Mouse (Mus musculus): Measurements from ENCODE around the gene Camk2d. TPM values are rescaled to one million over a fixed set of nuclear protein-coding genes. Genes with fewer than 3 reads are reported as not detected.

Camk2d gene
- polyA plus RNA-seq, 1 experiment from 2014 or later, result 109 TPM

DNA sequence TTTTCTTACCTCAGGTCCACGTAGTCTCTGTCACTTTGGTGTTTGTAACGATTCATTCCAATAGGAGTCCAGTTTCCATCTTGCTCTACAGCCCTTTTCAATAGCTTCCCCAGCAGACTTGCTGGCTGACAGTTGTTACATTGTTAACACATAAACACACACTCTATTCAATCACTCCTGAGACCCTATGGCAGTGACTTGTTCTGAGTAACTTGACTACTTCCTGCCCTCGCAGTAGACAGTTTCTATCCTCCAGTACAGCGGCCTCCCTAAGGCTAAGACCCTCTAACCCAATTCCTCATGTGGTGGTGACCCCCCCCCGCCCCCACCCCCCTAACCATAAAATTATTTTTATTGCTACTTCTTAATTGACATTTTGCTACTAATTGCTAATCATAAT lies 13.2 kb downstream of the Camk2d start:
- peaks cover 7% of the 10 kb centered on the region; the same call in 1 of the 2 replicates for H3K4me1 ChIP-seq (replicated peaks; ENCODE audit: control insufficient read depth, insufficient read depth, low read length)
- H3K4me2 ChIP-seq (replicated peaks), result no peak overlapping the region
- H3K27me3 ChIP-seq (ENCODE audit: control insufficient read depth, insufficient read depth, low read length), result no peaks in the 10 kb centered on the region
- no peak for DNase-seq (ENCODE audit: low spot score)
- no peak overlapping the region for H3K4me3 ChIP-seq (replicated peaks; ENCODE audit: low read length)
- H3K9me3 ChIP-seq (ENCODE audit: control insufficient read depth, low read length), result no peaks in the 10 kb centered on the region
- no peak for ATAC-seq (ENCODE audit: low FRiP score)
- 71% methylated on average over 5 of the region's 5 CpGs for WGBS
- no peak overlapping the region for H3K9ac ChIP-seq
- no peak overlapping the region for H3K27ac ChIP-seq
- no peaks in the 10 kb centered on the region for H3K36me3 ChIP-seq (replicated peaks; ENCODE audit: control insufficient read depth, insufficient read depth)

- H3K4me2 ChIP-seq (replicated peaks), result no peak overlapping the region
- H3K27me3 ChIP-seq (ENCODE audit: control insufficient read depth, insufficient read depth, low read length), result no peaks in the 10 kb centered on the region
- peaks cover 7% of the 10 kb centered on the region; the same call in 1 of the 2 replicates for H3K4me1 ChIP-seq (replicated peaks; ENCODE audit: control insufficient read depth, insufficient read depth, low read length)
- H3K9ac ChIP-seq, result no peak overlapping the region
- 0 out of 2 replicates have a peak, but pooled peaks have one; percentile 48 for ATAC-seq (ENCODE audit: low FRiP score)
- no peaks in the 10 kb centered on the region for H3K36me3 ChIP-seq (replicated peaks; ENCODE audit: control insufficient read depth, insufficient read depth)
- DNase-seq (ENCODE audit: low spot score), result no peak
- WGBS, result 63% methylated on average over 14 of the region's 14 CpGs
- H3K4me3 ChIP-seq (replicated peaks; ENCODE audit: low read length), result no peak overlapping the region
- no peaks in the 10 kb centered on the region for H3K9me3 ChIP-seq (ENCODE audit: control insufficient read depth, low read length)
- H3K27ac ChIP-seq, result no peak overlapping the region
Observed at GRCm38 (mm10) chr3:126609795-126610451, 13.8 kb downstream of the Camk2d start.

- Histone ChIP-seq H3K36me3 (replicated peaks; ENCODE audit: control insufficient read depth, insufficient read depth) (no peaks in the 10 kb centered on the region), H3K4me2 (replicated peaks) (no peak overlapping the region), H3K4me3 (replicated peaks; ENCODE audit: low read length) (no peak overlapping the region), H3K9me3 (ENCODE audit: control insufficient read depth, low read length) (no peaks in the 10 kb centered on the region; the same call in 1 of the 2 replicates), H3K27ac (no peak overlapping the region), H3K4me1 (replicated peaks; ENCODE audit: control insufficient read depth, insufficient read depth, low read length) (peaks cover 7% of the 10 kb centered on the region; the same call in 1 of the 2 replicates), H3K9ac (no peak overlapping the region), H3K27me3 (ENCODE audit: control insufficient read depth, insufficient read depth, low read length) (no peaks in the 10 kb centered on the region)
- ATAC-seq (ENCODE audit: low FRiP score), result no peak
- WGBS, result 16% methylated on average over 7 of the region's 7 CpGs
- no peak for DNase-seq (ENCODE audit: low spot score)
Observed at GRCm38 (mm10) chr3:126611624-126612023, 15.5 kb downstream of the Camk2d start.

DNA sequence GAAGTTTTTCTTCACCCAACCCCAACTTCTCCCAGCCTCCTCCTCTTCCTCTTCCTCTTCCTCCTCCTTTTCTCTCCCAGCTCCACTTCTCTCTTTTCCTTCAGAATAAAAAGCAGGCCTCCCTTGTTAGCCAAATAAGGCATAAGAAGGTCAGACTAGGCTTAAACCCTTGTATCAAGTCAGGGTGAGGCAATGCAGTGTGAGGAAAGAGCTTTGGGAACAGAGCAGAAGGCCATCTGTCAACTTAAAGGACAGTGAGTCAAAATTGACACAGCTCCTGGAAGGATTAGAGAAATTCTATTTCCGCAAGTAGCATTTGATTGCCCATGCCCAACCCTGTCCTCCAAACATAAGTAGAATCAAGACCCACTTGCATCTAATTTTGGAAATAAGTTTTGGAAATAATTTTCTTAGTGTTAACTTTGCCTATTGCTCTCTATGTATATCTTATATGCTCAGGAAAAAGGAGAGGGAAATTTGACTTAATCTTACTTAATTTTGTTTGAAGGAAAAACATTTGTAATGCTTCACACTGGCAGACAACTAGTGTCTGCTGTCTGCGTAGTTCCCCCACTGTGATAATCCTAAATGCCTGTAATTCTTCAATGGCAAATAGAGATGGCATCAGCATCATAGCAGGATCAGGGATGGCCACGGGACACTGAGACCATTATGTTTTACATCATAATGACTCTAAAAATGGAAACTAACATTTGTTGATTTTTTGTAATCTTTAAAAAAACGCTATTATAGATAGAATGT lies 16.8 kb downstream of the Camk2d start:
- Histone ChIP-seq H3K27ac (no peak overlapping the region), H3K36me3 (replicated peaks; ENCODE audit: control insufficient read depth, insufficient read depth) (no peaks in the 10 kb centered on the region), H3K4me2 (replicated peaks) (no peak overlapping the region), H3K9me3 (ENCODE audit: control insufficient read depth, low read length) (no peaks in the 10 kb centered on the region; the same call in 1 of the 2 replicates), H3K4me3 (replicated peaks; ENCODE audit: low read length) (no peak overlapping the region), H3K9ac (no peak overlapping the region), H3K27me3 (ENCODE audit: control insufficient read depth, insufficient read depth, low read length) (no peaks in the 10 kb centered on the region), H3K4me1 (replicated peaks; ENCODE audit: control insufficient read depth, insufficient read depth, low read length) (peaks cover 7% of the 10 kb centered on the region; the same call in 1 of the 2 replicates)
- ATAC-seq (ENCODE audit: low FRiP score) (no peak), DNase-seq (ENCODE audit: low spot score) (no peak)
- WGBS, result 58% methylated on average over 4 of the region's 4 CpGs

DNA sequence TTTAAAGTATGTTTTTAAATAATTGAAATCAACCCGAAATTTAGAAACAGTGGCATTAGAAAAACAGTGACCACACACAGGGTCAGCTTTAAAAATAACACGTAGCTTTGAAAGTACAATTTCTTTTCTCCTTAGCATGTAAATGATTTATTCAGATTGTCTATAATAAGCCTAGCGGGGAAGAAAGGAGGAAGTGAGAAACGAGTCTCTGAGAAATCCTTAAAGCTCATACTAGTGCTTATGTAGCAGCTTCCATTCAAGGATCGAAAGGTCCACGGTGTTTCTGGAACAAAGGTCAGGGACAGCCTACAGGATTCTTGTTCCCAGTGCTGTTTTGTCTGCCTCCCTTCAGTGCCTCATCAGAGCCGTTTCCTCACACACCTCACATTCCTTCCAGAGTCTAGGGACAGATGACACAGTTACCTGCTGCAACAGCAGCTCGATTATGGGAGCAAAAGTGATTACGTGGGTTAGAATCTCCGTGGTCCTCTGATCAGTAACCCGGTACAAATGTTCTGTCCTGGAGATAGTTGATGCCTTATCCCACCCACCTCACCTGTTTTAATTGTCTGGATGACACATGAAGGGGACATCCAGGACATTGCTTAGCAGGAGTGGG lies 17.5 kb downstream of the Camk2d start:
- Histone ChIP-seq H3K27ac (no peak overlapping the region), H3K4me1 (replicated peaks; ENCODE audit: control insufficient read depth, insufficient read depth, low read length) (peaks cover 7% of the 10 kb centered on the region; the same call in 1 of the 2 replicates), H3K27me3 (ENCODE audit: control insufficient read depth, insufficient read depth, low read length) (no peaks in the 10 kb centered on the region), H3K9me3 (ENCODE audit: control insufficient read depth, low read length) (no peaks in the 10 kb centered on the region; the same call in 1 of the 2 replicates), H3K4me3 (replicated peaks; ENCODE audit: low read length) (no peak overlapping the region), H3K4me2 (replicated peaks) (no peak overlapping the region), H3K9ac (no peak overlapping the region), H3K36me3 (replicated peaks; ENCODE audit: control insufficient read depth, insufficient read depth) (no peaks in the 10 kb centered on the region)
- no peak for DNase-seq (ENCODE audit: low spot score)
- WGBS, result 68% methylated on average over 11 of the region's 11 CpGs
- ATAC-seq (ENCODE audit: low FRiP score), result no peak

DNA sequence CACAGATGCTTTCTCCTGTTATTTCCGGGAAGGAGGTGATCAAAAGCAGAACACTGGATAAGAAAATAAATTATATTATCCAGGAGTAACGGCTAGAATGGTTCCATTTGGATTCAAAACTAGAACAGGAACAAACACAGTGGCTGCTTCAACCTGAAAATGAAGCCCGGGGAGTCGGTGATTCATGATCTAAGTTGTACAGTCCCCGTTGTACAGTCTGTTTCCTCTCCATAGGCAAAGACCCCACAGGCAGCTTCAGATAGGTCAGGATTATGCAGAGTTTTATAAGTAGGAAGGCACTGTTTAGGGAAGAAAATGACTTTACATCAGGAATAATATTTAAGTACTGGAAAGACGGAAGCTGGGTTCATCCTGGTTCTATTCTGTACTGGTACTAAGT lies 19.2 kb downstream of the Camk2d start:
- no peak overlapping the region for H3K4me2 ChIP-seq (replicated peaks)
- no peaks in the 10 kb centered on the region for H3K27me3 ChIP-seq (ENCODE audit: control insufficient read depth, insufficient read depth, low read length)
- DNase-seq (ENCODE audit: low spot score) (no peak), ATAC-seq (ENCODE audit: low FRiP score) (no peak)
- no peak overlapping the region for H3K27ac ChIP-seq
- no peak overlapping the region for H3K4me3 ChIP-seq (replicated peaks; ENCODE audit: low read length)
- peaks cover 7% of the 10 kb centered on the region; the same call in 1 of the 2 replicates for H3K4me1 ChIP-seq (replicated peaks; ENCODE audit: control insufficient read depth, insufficient read depth, low read length)
- H3K9ac ChIP-seq, result no peak overlapping the region
- H3K9me3 ChIP-seq (ENCODE audit: control insufficient read depth, low read length), result no peaks in the 10 kb centered on the region; the same call in 1 of the 2 replicates
- 86% methylated on average over 6 of the region's 6 CpGs for WGBS
- H3K36me3 ChIP-seq (replicated peaks; ENCODE audit: control insufficient read depth, insufficient read depth), result no peaks in the 10 kb centered on the region

DNA sequence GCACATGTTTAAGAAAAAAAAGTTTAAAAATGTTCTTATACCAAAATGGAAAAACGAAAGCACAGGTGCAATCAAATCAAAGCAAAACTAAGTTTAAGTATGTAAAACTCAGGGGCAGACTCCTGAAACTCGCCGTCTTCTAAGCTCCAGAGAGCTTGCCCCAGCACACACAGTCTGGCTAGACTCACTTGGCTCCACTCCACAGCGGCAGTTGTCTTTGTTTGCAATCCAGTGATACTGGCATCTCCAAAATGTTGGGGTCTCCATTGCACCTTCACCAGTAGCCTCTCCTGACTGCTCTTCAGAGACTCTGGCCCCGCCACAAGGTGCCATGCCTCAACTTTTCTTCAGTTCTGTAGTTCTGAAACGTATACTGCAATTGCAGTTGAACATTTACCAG lies 24.1 kb downstream of the Camk2d start:
- Histone ChIP-seq H3K9ac (no peak overlapping the region), H3K9me3 (ENCODE audit: control insufficient read depth, low read length) (no peaks in the 10 kb centered on the region; the same call in 1 of the 2 replicates), H3K4me2 (replicated peaks) (no peak overlapping the region), H3K4me1 (replicated peaks; ENCODE audit: control insufficient read depth, insufficient read depth, low read length) (no peaks in the 10 kb centered on the region), H3K27me3 (ENCODE audit: control insufficient read depth, insufficient read depth, low read length) (no peaks in the 10 kb centered on the region), H3K4me3 (replicated peaks; ENCODE audit: low read length) (no peak overlapping the region), H3K27ac (no peak overlapping the region), H3K36me3 (replicated peaks; ENCODE audit: control insufficient read depth, insufficient read depth) (no peaks in the 10 kb centered on the region)
- DNase-seq (ENCODE audit: low spot score), result no peak
- WGBS, result 85% methylated on average over 6 of the region's 6 CpGs
- no peak for ATAC-seq (ENCODE audit: low FRiP score)

- H3K4me3 ChIP-seq (replicated peaks; ENCODE audit: low read length), result no peak overlapping the region
- H3K36me3 ChIP-seq (replicated peaks; ENCODE audit: control insufficient read depth, insufficient read depth), result no peaks in the 10 kb centered on the region
- DNase-seq (ENCODE audit: low spot score) (no peak), ATAC-seq (ENCODE audit: low FRiP score) (no peak)
- no peaks in the 10 kb centered on the region for H3K4me1 ChIP-seq (replicated peaks; ENCODE audit: control insufficient read depth, insufficient read depth, low read length)
- no peak overlapping the region for H3K4me2 ChIP-seq (replicated peaks)
- H3K9me3 ChIP-seq (ENCODE audit: control insufficient read depth, low read length), result no peaks in the 10 kb centered on the region
- H3K9ac ChIP-seq, result no peak overlapping the region
- WGBS, result 100% methylated on average over 2 of the region's 2 CpGs
- no peak overlapping the region for H3K27ac ChIP-seq
- H3K27me3 ChIP-seq (ENCODE audit: control insufficient read depth, insufficient read depth, low read length), result no peaks in the 10 kb centered on the region
Observed at GRCm38 (mm10) chr3:126622509-126622908, 26.4 kb downstream of the Camk2d start.
